Mouse (Mus musculus) lung, embryonic 16.5 days (tissue): ENCODE measurements around the gene Vmn2r89. TPM values are rescaled to one million over a fixed set of nuclear protein-coding genes. Genes with fewer than 3 reads are reported as not detected.
"Not testable (repeated sequence)": the region's sequence is repeated elsewhere in the genome, so short reads cannot be mapped to it uniquely, and the experiment has no call there.

Experiments used
- ATAC-seq: fragments of 200-750 bp; cut with Nextera tagmentation; 2 replicates; pipeline ENCODE4 v1.8.0; 2017; ENCODE audit warnings: low read depth, mild to moderate bottlenecking, moderate library complexity
- H3K27ac ChIP-seq: fragments of 300-500 bp; sonication (generic); 2 replicates; pipeline ENCODE4 v1.5.1; 2014; ENCODE audit warnings: mild to moderate bottlenecking, control low read depth, low read length
- H3K27me3 ChIP-seq: fragments of 300-500 bp; sonication (generic); 2 replicates; pipeline ENCODE4 v1.6.1; 2014; ENCODE audit warnings: low read depth, low read length, mixed read lengths; ENCODE audit not compliant: control insufficient read depth, insufficient read depth
- H3K36me3 ChIP-seq: fragments of 300-500 bp; sonication (generic); 2 replicates; pipeline ENCODE4 v1.6.1; 2014; ENCODE audit warnings: low read length; ENCODE audit not compliant: control insufficient read depth, insufficient read depth
- H3K4me1 ChIP-seq: fragments of 300-500 bp; sonication (generic); replicated peaks from 2 replicates; pipeline ENCODE4 v1.6.1; 2014; ENCODE audit warnings: low read length, mixed read lengths; ENCODE audit not compliant: control insufficient read depth, insufficient read depth
- H3K4me2 ChIP-seq: fragments of 300-500 bp; sonication (generic); 2 replicates; pipeline ENCODE4 v1.6.1; 2014; ENCODE audit warnings: low read depth, low read length, control low read depth
- H3K4me3 ChIP-seq: fragments of 300-500 bp; sonication (generic); 2 replicates; pipeline ENCODE4 v1.5.1; 2014; ENCODE audit warnings: mild to moderate bottlenecking, low read length, control low read depth
- H3K9ac ChIP-seq: fragments of 300-500 bp; sonication (generic); 2 replicates; pipeline ENCODE4 v1.6.1; 2014; ENCODE audit warnings: low read length, control low read depth
- H3K9me3 ChIP-seq: fragments of 300-500 bp; sonication (generic); 2 replicates; pipeline ENCODE4 v1.6.1; 2016; ENCODE audit warnings: low read length; ENCODE audit not compliant: control insufficient read depth
- WGBS: fragments of 180-500 bp; shearing (Covaris S2); extraction: QIAGEN DNeasy Blood & Tissue Kit; methylation state at CpG from one replicate; pipeline ENCODE4 v1.1.7; 2014; 5-methylcytosine and 5-hydroxymethylcytosine counted together
- polyA plus RNA-seq: library from polyadenylated mRNA; unstranded; fragments of >200 nt; fragmentation: Nextera tagmentation; extraction: Ambion mirVana; gene quantifications from 2 replicates; pipeline ENCODE4 v1.2.1, GENCODE M21; 2015

The Vmn2r89 gene
- polyA plus RNA-seq, 1 experiment from 2014 or later: not detected

- no peak for ATAC-seq
- Histone ChIP-seq H3K4me2 (peak overlapping the region; percentile 15), H3K9ac (no peak overlapping the region), H3K27me3 (no peaks in the 10 kb centered on the region), H3K4me3 (peak overlapping the region; percentile 25; the same call in 1 of the 2 replicates), H3K27ac (no peak overlapping the region), H3K9me3 (no peaks in the 10 kb centered on the region), H3K36me3 (no peaks in the 10 kb centered on the region), H3K4me1 (no peaks in the 10 kb centered on the region)
- 45% methylated on average over 5 of the region's 5 CpGs for WGBS
These were observed 30.5 kb downstream of the Vmn2r89 start for GRCm38 (mm10) chr14:51482051-51482715.

- H3K4me3 ChIP-seq, H3K9ac ChIP-seq: not testable (repeated sequence)
These were observed 31.3 kb downstream of the Vmn2r89 start for GRCm38 (mm10) chr14:51482971-51483381.

GRCm38 (mm10) chr14:51483671-51484070 is 32.0 kb downstream of the Vmn2r89 start:
- no peak overlapping the region for H3K27ac ChIP-seq
- no peak overlapping the region for H3K9ac ChIP-seq

More at GRCm38 (mm10) chr14:51482971-51483381, 31.3 kb downstream of the Vmn2r89 start:
- WGBS: 73% methylated on average over 10 of the region's 10 CpGs
- not testable (repeated sequence) for H3K27ac ChIP-seq, H3K4me2 ChIP-seq, H3K36me3 ChIP-seq, H3K4me1 ChIP-seq, ATAC-seq, H3K9me3 ChIP-seq, H3K27me3 ChIP-seq

GRCm38 (mm10) chr14:51486111-51486510 is 34.5 kb downstream of the Vmn2r89 start:
- Histone ChIP-seq H3K9me3 (no peaks in the 10 kb centered on the region), H3K27ac (no peak overlapping the region), H3K4me3 (no peak overlapping the region), H3K4me1 (no peaks in the 10 kb centered on the region), H3K4me2 (no peak overlapping the region), H3K9ac (no peak overlapping the region), H3K27me3 (no peaks in the 10 kb centered on the region), H3K36me3 (no peaks in the 10 kb centered on the region)
- ATAC-seq: no peak
- 71% methylated on average over 1 of the region's 1 CpGs for WGBS

More at GRCm38 (mm10) chr14:51483671-51484070, 32.0 kb downstream of the Vmn2r89 start:
- H3K4me2 ChIP-seq: no peak overlapping the region
- no peak for ATAC-seq
- 92% methylated on average over 1 of the region's 1 CpGs for WGBS
- H3K9me3 ChIP-seq: no peaks in the 10 kb centered on the region
- no peaks in the 10 kb centered on the region for H3K36me3 ChIP-seq
- H3K4me3 ChIP-seq: no peak overlapping the region
- no peaks in the 10 kb centered on the region for H3K27me3 ChIP-seq
- H3K4me1 ChIP-seq: no peaks in the 10 kb centered on the region

- no peak overlapping the region for H3K4me2 ChIP-seq
These were observed 44.1 kb downstream of the Vmn2r89 start for GRCm38 (mm10) chr14:51495781-51496180.

GRCm38 (mm10) chr14:51496955-51497354 is 45.3 kb downstream of the Vmn2r89 start:
- Histone ChIP-seq H3K4me2 (no peak overlapping the region), H3K4me1 (no peaks in the 10 kb centered on the region), H3K36me3 (no peaks in the 10 kb centered on the region), H3K9me3 (no peaks in the 10 kb centered on the region), H3K27ac (no peak overlapping the region), H3K9ac (no peak overlapping the region), H3K27me3 (no peaks in the 10 kb centered on the region), H3K4me3 (no peak overlapping the region)
- no peak for ATAC-seq
- 77% methylated on average over 1 of the region's 1 CpGs for WGBS

More at GRCm38 (mm10) chr14:51495781-51496180, 44.1 kb downstream of the Vmn2r89 start:
- Histone ChIP-seq H3K9ac (no peak overlapping the region), H3K27me3 (no peaks in the 10 kb centered on the region), H3K27ac (no peak overlapping the region), H3K4me3 (no peak overlapping the region), H3K36me3 (no peaks in the 10 kb centered on the region), H3K4me1 (no peaks in the 10 kb centered on the region), H3K9me3 (no peaks in the 10 kb centered on the region)
- 78% methylated on average over 2 of the region's 2 CpGs for WGBS
- ATAC-seq: no peak

- H3K9me3 ChIP-seq: no peaks in the 10 kb centered on the region
- H3K27ac ChIP-seq: no peak overlapping the region
- WGBS: 85% methylated on average over 2 of the region's 2 CpGs
- no peaks in the 10 kb centered on the region for H3K27me3 ChIP-seq
- H3K4me1 ChIP-seq: no peaks in the 10 kb centered on the region
- H3K36me3 ChIP-seq: no peaks in the 10 kb centered on the region
- no peak overlapping the region for H3K4me2 ChIP-seq
- H3K9ac ChIP-seq: no peak overlapping the region
- no peak overlapping the region for H3K4me3 ChIP-seq
- no peak for ATAC-seq
These were observed 46.3 kb downstream of the Vmn2r89 start for GRCm38 (mm10) chr14:51497958-51498357.

- no peaks in the 10 kb centered on the region for H3K27me3 ChIP-seq
- no peak overlapping the region for H3K4me3 ChIP-seq
- H3K27ac ChIP-seq: no peak overlapping the region
- 74% methylated on average over 2 of the region's 2 CpGs for WGBS
- no peak overlapping the region for H3K9ac ChIP-seq
- H3K9me3 ChIP-seq: no peaks in the 10 kb centered on the region
- H3K4me2 ChIP-seq: no peak overlapping the region
- H3K36me3 ChIP-seq: no peaks in the 10 kb centered on the region
- H3K4me1 ChIP-seq: no peaks in the 10 kb centered on the region
- no peak for ATAC-seq
These were observed 48.1 kb downstream of the Vmn2r89 start for GRCm38 (mm10) chr14:51499707-51500275.

- Histone ChIP-seq H3K27me3 (no peaks in the 10 kb centered on the region), H3K4me2 (no peak overlapping the region), H3K9me3 (no peaks in the 10 kb centered on the region), H3K27ac (no peak overlapping the region), H3K4me1 (no peaks in the 10 kb centered on the region), H3K36me3 (no peaks in the 10 kb centered on the region), H3K9ac (no peak overlapping the region), H3K4me3 (no peak overlapping the region)
- WGBS: 84% methylated on average over 4 of the region's 4 CpGs
- no peak for ATAC-seq
These were observed 48.8 kb downstream of the Vmn2r89 start for GRCm38 (mm10) chr14:51500461-51500860.
